Mouse (Mus musculus): Measurements from ENCODE around the gene Mta3. TPM values are rescaled to one million over a fixed set of nuclear protein-coding genes. Genes with fewer than 3 reads are reported as not detected.

Gene Mta3
- polyA plus RNA-seq, 1 experiment from 2014 or later, result 36.8 TPM

DNA sequence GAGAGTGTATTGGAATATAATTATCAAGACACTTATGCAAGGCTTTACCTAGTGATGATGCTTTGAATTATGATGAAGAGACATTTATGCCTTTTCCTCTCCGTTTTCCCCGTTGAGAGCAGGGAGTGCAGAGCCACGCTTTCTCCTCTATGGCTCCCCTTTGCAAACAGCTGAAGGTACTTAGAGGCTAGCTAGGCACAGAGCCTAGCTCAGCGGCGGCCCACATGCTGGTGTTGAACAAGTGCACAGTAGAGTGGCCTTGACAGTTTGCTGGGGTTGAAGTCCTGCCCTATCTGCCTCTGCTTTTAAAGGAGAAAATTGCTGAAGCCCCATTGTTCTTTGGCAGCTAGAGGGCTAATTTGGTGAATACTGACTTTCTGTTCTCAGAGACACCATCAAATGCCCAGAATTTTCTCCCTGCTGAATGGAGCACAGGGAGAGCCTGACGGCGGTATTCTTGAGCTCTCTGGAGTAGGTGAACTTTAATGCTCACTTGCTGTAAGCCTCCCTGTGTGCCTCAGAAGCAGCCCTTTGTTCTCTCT is 34.2 kb downstream of the Mta3 start:
- Histone ChIP-seq H3K9ac (replicated peaks) (no peak overlapping the region), H3K4me2 (replicated peaks) (no peak overlapping the region), H3K4me3 (no peak overlapping the region), H3K36me3 (peaks cover 7% of the 10 kb centered on the region), H3K9me3 (peaks cover 9% of the 10 kb centered on the region), H3K27ac (replicated peaks) (no peak overlapping the region), H3K4me1 (0 out of 2 replicates have a peak, but pooled peaks cover 5% of the 10 kb centered on the region), H3K27me3 (no peaks in the 10 kb centered on the region)
- no peak for ATAC-seq (ENCODE audit: low FRiP score, low read depth)
- WGBS, result 77% methylated on average over 7 of the region's 7 CpGs

DNA sequence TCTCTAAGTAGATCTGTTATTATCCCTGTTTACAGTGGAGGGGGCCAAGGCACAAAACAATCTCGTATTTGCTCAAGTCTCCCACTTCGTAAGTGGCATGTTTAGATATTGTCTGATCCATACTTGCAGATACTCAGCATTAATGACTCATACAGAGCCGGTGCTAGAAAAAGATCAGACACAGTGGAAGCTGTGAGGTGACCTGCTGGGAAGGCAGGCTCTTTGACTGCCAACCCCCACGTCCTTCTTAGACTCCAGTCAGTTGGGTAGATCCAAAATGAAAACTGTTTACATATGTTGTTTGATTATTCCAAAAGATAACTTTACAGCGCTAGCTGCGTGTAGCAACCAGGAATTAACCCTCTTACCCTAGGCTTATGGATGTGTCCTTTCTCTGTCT is 35.3 kb downstream of the Mta3 start:
- ATAC-seq (ENCODE audit: low FRiP score, low read depth), result no peak
- Histone ChIP-seq H3K27me3 (no peaks in the 10 kb centered on the region), H3K36me3 (peaks cover 10% of the 10 kb centered on the region), H3K4me2 (replicated peaks) (no peak overlapping the region), H3K4me1 (0 out of 2 replicates have a peak, but pooled peaks cover 5% of the 10 kb centered on the region), H3K9me3 (peaks cover 10% of the 10 kb centered on the region), H3K27ac (replicated peaks) (no peak overlapping the region), H3K9ac (replicated peaks) (no peak overlapping the region), H3K4me3 (no peak overlapping the region)
- 72% methylated on average over 6 of the region's 6 CpGs for WGBS

DNA sequence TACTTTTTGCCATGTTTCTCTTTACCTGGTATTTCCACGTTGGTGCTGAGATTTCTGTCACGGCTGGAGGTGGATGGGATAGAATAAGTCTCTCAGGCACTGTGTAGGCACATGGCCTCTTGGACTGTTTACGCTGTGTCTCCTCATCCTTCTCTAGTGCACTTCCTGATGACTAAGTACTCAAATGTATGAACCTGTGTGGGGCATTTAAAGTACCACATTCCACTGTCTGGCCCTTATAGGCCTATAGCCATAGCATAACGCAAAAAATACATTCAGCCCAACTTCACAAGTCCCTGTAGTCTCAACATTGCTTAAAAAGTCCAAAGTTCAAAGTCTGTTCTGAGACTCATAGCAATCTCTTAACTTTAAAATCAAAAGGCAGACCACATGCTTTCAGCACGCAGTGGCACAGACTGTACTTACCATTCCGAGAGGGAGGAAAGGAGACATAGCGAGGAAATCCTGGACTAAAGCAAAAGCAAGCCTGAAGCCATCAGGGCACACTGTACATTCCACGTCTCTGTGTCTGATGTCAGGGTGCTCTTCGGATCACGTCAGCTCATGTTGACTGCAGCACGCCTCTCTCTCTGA is 38.4 kb downstream of the Mta3 start:
- H3K9me3 ChIP-seq, result peaks cover 10% of the 10 kb centered on the region
- 95% methylated on average over 11 of the region's 11 CpGs for WGBS
- H3K27ac ChIP-seq (replicated peaks), result no peak overlapping the region
- H3K4me3 ChIP-seq, result no peak overlapping the region
- H3K27me3 ChIP-seq, result no peaks in the 10 kb centered on the region
- peaks cover 10% of the 10 kb centered on the region for H3K36me3 ChIP-seq
- no peak for ATAC-seq (ENCODE audit: low FRiP score, low read depth)
- H3K4me1 ChIP-seq, result 0 out of 2 replicates have a peak, but pooled peaks cover 5% of the 10 kb centered on the region
- no peak overlapping the region for H3K9ac ChIP-seq (replicated peaks)
- no peak overlapping the region for H3K4me2 ChIP-seq (replicated peaks)

DNA sequence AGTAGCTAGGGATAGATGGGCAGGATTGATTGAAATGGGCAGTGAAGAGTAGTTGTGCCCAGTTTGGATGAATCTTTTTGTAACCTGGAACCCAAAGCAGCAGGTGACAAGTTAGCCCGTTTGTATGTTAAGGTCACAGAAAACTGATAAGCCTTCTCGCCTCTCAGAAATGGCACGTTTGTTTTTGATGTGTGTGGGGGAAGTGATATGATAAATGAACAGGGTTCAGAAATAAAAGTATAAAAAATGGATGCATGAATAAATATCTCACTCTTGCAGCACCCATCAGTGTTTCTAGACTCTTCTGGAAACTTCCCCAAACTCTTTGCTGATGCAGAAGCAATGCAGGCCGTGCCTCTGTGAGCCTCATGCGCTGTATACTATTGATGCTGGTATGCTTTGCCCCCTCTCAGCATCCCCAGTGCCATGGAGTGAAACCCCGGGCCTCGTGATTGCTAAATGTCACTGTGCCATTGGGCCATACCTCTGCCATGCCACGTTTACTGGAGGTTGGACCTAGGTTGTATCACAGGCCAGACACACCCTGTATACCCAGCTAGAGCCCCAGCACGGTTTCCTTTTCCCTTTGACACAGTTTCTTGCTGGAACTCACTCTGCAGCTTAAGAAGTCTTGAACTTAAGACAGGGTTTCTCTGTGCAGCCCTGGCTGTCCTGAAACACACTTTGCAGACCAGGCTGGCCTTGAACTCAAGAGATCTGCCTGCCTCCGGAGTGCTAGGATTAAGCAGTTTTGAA is 41.6 kb downstream of the Mta3 start:
- Histone ChIP-seq H3K4me1 (no peaks in the 10 kb centered on the region), H3K9me3 (peaks cover 10% of the 10 kb centered on the region), H3K36me3 (peaks cover 10% of the 10 kb centered on the region), H3K27ac (replicated peaks) (no peak overlapping the region), H3K27me3 (no peaks in the 10 kb centered on the region), H3K4me3 (no peak overlapping the region), H3K9ac (replicated peaks) (no peak overlapping the region), H3K4me2 (replicated peaks) (no peak overlapping the region)
- no peak for ATAC-seq (ENCODE audit: low FRiP score, low read depth)
- WGBS, result 92% methylated on average over 10 of the region's 10 CpGs

DNA sequence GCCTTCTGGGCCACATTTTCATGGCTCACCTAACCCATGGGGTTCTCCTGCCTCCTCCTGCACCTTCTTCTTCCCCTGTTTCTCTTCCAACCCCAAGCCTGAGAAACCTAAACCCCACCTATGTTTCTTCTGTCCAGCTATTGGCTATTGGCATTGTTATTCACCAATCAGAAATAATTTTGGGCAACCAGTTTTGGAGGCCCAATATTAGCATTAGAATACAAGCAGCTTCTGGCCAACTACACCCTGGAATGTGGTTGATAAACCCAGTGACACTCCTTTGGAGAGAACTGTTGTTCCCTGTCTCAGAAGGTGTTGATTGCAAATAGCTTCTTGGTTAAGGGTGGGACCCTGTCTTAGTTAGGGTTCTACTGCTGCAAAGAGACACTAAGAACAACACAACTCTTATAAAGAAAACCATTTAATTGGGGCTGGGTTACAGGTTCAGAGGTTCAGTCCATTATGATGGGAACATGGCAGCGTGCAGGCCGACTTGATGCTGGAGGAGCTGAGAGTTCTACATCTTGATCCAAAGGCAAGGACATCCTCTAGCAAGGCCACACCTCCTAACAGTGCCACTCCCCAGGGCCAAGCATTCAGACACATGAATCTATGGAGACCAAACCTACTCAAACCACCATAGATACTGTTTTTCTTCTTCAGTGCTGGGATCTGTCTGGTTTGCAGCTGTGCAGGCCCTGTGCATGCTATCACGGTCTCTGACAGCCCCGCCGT is 44.4 kb downstream of the Mta3 start:
- Histone ChIP-seq H3K27me3 (no peaks in the 10 kb centered on the region), H3K9me3 (no peaks in the 10 kb centered on the region), H3K36me3 (peaks cover 8% of the 10 kb centered on the region), H3K9ac (replicated peaks) (no peak overlapping the region), H3K27ac (replicated peaks) (no peak overlapping the region), H3K4me3 (no peak overlapping the region), H3K4me2 (replicated peaks) (no peak overlapping the region), H3K4me1 (peaks cover 11% of the 10 kb centered on the region)
- no peak for ATAC-seq (ENCODE audit: low FRiP score, low read depth)
- WGBS, result 92% methylated on average over 5 of the region's 5 CpGs

DNA sequence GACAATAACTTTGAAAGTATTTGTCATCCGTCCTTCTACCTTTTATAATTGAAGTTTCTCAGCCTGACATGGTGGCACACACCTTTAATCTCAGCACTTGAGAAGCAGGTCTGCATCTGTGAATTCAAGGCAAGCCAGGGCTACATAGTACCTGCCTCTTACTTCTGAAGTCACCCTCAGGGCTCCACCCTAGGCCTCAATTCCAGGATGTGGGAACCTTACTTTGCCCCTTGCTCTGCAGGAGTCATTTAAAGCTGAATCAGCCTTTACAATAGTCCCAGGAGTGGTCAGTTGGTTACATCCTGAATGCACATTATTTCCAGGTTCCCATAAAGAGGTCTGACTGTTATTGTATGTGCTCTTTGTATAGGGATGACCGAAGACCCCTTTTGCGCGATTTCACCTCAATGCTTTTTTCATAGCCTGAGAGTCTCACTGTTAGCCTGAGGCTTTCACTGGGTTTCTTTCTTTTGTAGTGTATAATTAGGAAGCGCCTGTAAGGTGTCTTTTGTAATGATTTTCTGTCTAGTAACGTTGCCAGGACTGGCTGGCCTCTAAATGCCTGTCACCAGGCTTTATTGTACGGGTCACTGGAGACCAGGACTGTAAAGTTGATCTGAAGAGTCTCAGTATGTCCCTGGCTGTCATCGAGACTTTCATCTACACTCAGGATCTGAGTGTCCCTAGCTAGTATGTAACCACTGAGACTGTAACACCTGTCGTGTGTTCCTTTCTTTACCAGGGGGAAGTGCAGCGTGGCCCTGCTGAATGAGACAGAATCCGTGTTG is 47.3 kb downstream of the Mta3 start:
- ATAC-seq (ENCODE audit: low FRiP score, low read depth), result peak; percentile 19; the same call in 1 of the 2 replicates
- H3K27ac ChIP-seq (replicated peaks), result 0 out of 2 replicates have a peak overlapping the region, but pooled peaks have one; percentile 7

DNA sequence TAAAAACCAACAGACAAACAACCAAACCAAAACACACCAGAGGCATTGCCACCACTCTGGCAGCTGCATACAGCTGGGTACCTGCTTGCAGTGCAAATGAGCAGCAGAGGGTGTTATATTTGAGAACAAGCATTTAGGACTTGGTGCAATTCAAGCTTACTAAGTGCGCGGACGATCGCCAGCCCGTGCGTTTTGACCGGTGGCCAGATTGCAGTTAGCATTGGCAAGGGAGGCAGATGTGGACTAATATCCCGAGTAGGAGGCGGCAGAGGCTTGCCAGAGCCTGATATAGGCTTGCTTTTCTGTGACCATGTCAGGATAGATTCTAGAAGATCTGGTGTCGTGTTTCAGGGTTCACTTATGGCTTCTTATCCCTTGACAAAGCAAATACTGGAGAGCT is 52.1 kb downstream of the Mta3 start:
- Histone ChIP-seq H3K36me3 (peaks cover 15% of the 10 kb centered on the region), H3K9ac (replicated peaks) (no peak overlapping the region), H3K27me3 (no peaks in the 10 kb centered on the region), H3K27ac (replicated peaks) (no peak overlapping the region), H3K4me3 (no peak overlapping the region), H3K4me2 (replicated peaks) (no peak overlapping the region), H3K4me1 (peaks cover 9% of the 10 kb centered on the region), H3K9me3 (no peaks in the 10 kb centered on the region)
- ATAC-seq (ENCODE audit: low FRiP score, low read depth), result no peak
- 93% methylated on average over 10 of the region's 10 CpGs for WGBS

More for the DNA sequence above, 47.3 kb downstream of the Mta3 start:
- WGBS, result 66% methylated on average over 11 of the region's 11 CpGs
- Histone ChIP-seq H3K9me3 (no peaks in the 10 kb centered on the region), H3K9ac (replicated peaks) (no peak overlapping the region), H3K4me3 (no peak overlapping the region), H3K4me1 (peaks cover 11% of the 10 kb centered on the region), H3K4me2 (replicated peaks) (no peak overlapping the region), H3K36me3 (peaks cover 10% of the 10 kb centered on the region), H3K27me3 (no peaks in the 10 kb centered on the region)

DNA sequence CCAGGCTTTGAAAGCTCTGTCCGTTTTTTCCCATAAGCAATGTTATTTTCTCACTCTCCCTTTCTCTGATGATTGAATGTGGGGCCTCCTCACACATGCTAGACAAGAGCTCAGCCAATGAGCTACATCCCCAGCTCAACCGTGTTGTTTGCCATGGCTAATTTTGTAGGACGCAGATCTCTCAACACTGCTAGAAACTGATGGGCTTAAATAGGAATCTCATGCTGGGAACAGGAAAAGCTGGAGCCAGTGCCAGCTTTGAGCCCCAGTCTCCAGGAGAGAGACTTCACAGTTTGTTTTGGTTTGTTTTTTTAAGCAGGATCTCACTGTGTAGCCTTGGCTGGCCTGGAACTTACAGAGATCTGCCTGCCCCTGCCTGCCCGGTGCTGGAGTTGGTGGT is 53.6 kb downstream of the Mta3 start:
- WGBS, result 58% methylated on average over 4 of the region's 4 CpGs
- H3K27me3 ChIP-seq, result no peaks in the 10 kb centered on the region
- ATAC-seq (ENCODE audit: low FRiP score, low read depth), result no peak

DNA sequence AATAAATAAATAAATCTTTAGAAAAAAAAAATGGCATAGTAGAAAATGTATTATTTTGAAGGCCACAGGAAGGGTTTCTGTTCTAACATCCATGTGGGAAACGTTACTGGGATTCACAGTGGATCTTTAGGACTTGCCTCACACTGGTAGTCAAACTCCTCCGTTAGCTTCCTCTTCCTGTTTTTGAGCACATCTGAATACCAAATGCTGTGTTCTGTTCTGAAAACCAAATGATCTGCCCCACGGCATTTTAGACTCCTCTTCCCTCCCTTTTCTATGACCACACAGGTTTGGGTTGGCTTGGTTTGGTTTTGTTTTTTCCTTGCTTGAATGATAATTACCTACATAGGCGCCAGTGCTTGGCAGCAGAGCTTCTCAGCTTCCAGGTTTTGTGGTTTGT is 58.6 kb downstream of the Mta3 start:
- Histone ChIP-seq H3K4me1 (no peaks in the 10 kb centered on the region), H3K9ac (replicated peaks) (no peak overlapping the region), H3K27ac (replicated peaks) (no peak overlapping the region), H3K4me3 (no peak overlapping the region), H3K36me3 (peaks cover 13% of the 10 kb centered on the region), H3K4me2 (replicated peaks) (no peak overlapping the region), H3K27me3 (no peaks in the 10 kb centered on the region), H3K9me3 (no peaks in the 10 kb centered on the region)
- WGBS, result 92% methylated on average over 4 of the region's 4 CpGs
- no peak for ATAC-seq (ENCODE audit: low FRiP score, low read depth)

More for the DNA sequence above, 53.6 kb downstream of the Mta3 start:
- H3K4me1 ChIP-seq, result no peaks in the 10 kb centered on the region
- H3K4me3 ChIP-seq, result no peak overlapping the region
- no peak overlapping the region for H3K9ac ChIP-seq (replicated peaks)
- H3K27ac ChIP-seq (replicated peaks), result no peak overlapping the region
- H3K4me2 ChIP-seq (replicated peaks), result no peak overlapping the region
- H3K36me3 ChIP-seq, result peaks cover 21% of the 10 kb centered on the region
- no peaks in the 10 kb centered on the region for H3K9me3 ChIP-seq

DNA sequence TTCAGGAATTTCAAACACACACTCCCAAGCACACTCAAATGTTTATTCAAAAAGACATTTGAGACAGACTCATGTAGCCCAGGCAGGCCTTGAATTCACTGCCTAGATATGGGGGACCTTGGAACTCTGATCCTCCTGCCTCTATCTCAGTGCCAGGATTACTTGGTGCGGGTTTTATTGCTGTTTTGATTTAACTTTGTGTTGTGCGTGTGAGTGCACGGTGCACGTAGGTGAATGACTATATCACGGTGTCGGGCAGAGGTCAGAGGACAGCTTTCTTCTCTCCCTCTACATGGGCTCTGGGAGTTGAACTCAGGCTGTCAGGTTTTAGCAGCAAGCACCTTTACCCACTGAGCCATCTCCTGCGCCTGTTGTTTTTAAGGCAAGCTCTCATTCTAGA is 61.1 kb downstream of the Mta3 start:
- WGBS, result 95% methylated on average over 7 of the region's 7 CpGs

DNA sequence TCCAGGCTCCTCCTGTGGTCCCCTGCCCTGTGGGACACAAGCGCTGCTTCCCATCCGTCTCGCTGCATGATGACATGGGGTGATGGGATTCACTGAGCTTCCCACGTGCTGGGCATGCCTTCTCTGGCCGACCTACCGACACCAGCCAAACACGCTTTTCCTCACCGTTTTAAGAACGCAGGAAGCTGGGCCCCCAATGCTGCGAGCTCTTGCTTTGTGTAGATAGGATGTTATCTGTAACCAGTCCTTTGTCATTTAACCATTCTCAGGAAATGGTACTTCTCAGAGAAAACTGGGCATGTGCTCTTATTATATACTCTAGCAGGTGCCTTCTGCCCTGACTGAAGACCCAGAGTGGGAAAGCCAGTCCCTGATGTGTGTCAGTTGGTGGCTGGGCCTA is 62.3 kb downstream of the Mta3 start:
- Histone ChIP-seq H3K4me1 (0 out of 2 replicates have a peak, but pooled peaks cover 5% of the 10 kb centered on the region), H3K27ac (replicated peaks) (no peak overlapping the region), H3K4me2 (replicated peaks) (no peak overlapping the region), H3K4me3 (no peak overlapping the region), H3K9ac (replicated peaks) (no peak overlapping the region), H3K36me3 (peaks cover 5% of the 10 kb centered on the region; the same call in 1 of the 2 replicates), H3K9me3 (no peaks in the 10 kb centered on the region), H3K27me3 (no peaks in the 10 kb centered on the region)
- 91% methylated on average over 10 of the region's 10 CpGs for WGBS
- no peak for ATAC-seq (ENCODE audit: low FRiP score, low read depth)

More for the DNA sequence above, 61.1 kb downstream of the Mta3 start:
- Histone ChIP-seq H3K27ac (replicated peaks) (no peak overlapping the region), H3K4me2 (replicated peaks) (no peak overlapping the region), H3K4me3 (no peak overlapping the region), H3K9me3 (no peaks in the 10 kb centered on the region), H3K27me3 (no peaks in the 10 kb centered on the region), H3K4me1 (no peaks in the 10 kb centered on the region), H3K36me3 (peaks cover 13% of the 10 kb centered on the region), H3K9ac (replicated peaks) (no peak overlapping the region)
- ATAC-seq (ENCODE audit: low FRiP score, low read depth), result no peak

All from midbrain, embryonic 12.5 days (tissue).